Mouse (Mus musculus): Measurements from ENCODE around the gene Pdcd4. TPM values are rescaled to one million over a fixed set of nuclear protein-coding genes. Genes with fewer than 3 reads are reported as not detected.

Pdcd4 gene
- total RNA-seq (2021): 109 and 110 TPM in 2 replicates
- long read RNA-seq, experiment 1, transcript Pdcd4-203 (13 exons, 1,733 nt): minor isoform, 6 of 61 reads
- long read RNA-seq, experiment 1, transcript Pdcd4-201 (12 exons, 2,381 nt): major isoform, 47 of 61 reads
- long read RNA-seq, experiment 1, partial matches to known transcripts: 2 of 61 reads
- long read RNA-seq, experiment 1, other reads (novel, unspliced or antisense): 6 of 61 reads
- long read RNA-seq, experiment 2, transcript Pdcd4-201 (12 exons, 2,381 nt): major isoform, 23 of 37 reads
- long read RNA-seq, experiment 2, transcript Pdcd4-203 (13 exons, 1,733 nt): minor isoform, 8 of 37 reads
- long read RNA-seq, experiment 2, partial matches to known transcripts: 2 of 37 reads
- long read RNA-seq, experiment 2, other reads (novel, unspliced or antisense): 4 of 37 reads

GRCm38 (mm10) chr19:53892061-53892460, at the start of gene Pdcd4:
TSS of gene Pdcd4 (plus strand) at chr19:53892231.
- no peak for DNase-seq

- DNase-seq: no peak
Observed at GRCm38 (mm10) chr19:53843972-53844371, 48.1 kb upstream of the Pdcd4 start.

GRCm38 (mm10) chr19:53848272-53848995, 43.6 kb upstream of the Pdcd4 start:
- DNase-seq: no peak

GRCm38 (mm10) chr19:53850166-53850922, 41.7 kb upstream of the Pdcd4 start:
- peak; percentile 96 for DNase-seq

GRCm38 (mm10) chr19:53851352-53851751, 40.7 kb upstream of the Pdcd4 start:
- no peak for DNase-seq

GRCm38 (mm10) chr19:53851826-53852698, 40.0 kb upstream of the Pdcd4 start:
- no peak for DNase-seq

GRCm38 (mm10) chr19:53852699-53853451, 39.2 kb upstream of the Pdcd4 start:
- DNase-seq: peak; percentile 61

GRCm38 (mm10) chr19:53854978-53855377, 37.1 kb upstream of the Pdcd4 start:
- DNase-seq: no peak

- no peak for DNase-seq
Observed at GRCm38 (mm10) chr19:53855781-53856180, 36.2 kb upstream of the Pdcd4 start.

GRCm38 (mm10) chr19:53856794-53857193, 35.2 kb upstream of the Pdcd4 start:
- no peak for DNase-seq

- no peak for DNase-seq
Observed at GRCm38 (mm10) chr19:53857962-53858361, 34.1 kb upstream of the Pdcd4 start.

GRCm38 (mm10) chr19:53859149-53859548, 32.9 kb upstream of the Pdcd4 start:
- no peak for DNase-seq

- DNase-seq: no peak
Observed at GRCm38 (mm10) chr19:53859593-53859992, 32.4 kb upstream of the Pdcd4 start.

- no peak for DNase-seq
Observed at GRCm38 (mm10) chr19:53861346-53861745, 30.7 kb upstream of the Pdcd4 start.

GRCm38 (mm10) chr19:53862573-53863246, 29.3 kb upstream of the Pdcd4 start:
- no peak for DNase-seq

- no peak for DNase-seq
Observed at GRCm38 (mm10) chr19:53867238-53867637, 24.8 kb upstream of the Pdcd4 start.

- DNase-seq: no peak
Observed at GRCm38 (mm10) chr19:53868125-53868524, 23.9 kb upstream of the Pdcd4 start.

- DNase-seq: no peak
Observed at GRCm38 (mm10) chr19:53868796-53869195, 23.2 kb upstream of the Pdcd4 start.

GRCm38 (mm10) chr19:53869427-53870385, 22.3 kb upstream of the Pdcd4 start:
- DNase-seq: no peak

Data from adrenal gland, postnatal 14 days (tissue).